Mouse (Mus musculus) thymus, postnatal 25 days (tissue): ENCODE results near the gene Otud1.

Source experiments
- DNase-seq: peaks from one replicate; pipeline ENCODE4 v3.0.0; 2022

Gene Otud1

DNA sequence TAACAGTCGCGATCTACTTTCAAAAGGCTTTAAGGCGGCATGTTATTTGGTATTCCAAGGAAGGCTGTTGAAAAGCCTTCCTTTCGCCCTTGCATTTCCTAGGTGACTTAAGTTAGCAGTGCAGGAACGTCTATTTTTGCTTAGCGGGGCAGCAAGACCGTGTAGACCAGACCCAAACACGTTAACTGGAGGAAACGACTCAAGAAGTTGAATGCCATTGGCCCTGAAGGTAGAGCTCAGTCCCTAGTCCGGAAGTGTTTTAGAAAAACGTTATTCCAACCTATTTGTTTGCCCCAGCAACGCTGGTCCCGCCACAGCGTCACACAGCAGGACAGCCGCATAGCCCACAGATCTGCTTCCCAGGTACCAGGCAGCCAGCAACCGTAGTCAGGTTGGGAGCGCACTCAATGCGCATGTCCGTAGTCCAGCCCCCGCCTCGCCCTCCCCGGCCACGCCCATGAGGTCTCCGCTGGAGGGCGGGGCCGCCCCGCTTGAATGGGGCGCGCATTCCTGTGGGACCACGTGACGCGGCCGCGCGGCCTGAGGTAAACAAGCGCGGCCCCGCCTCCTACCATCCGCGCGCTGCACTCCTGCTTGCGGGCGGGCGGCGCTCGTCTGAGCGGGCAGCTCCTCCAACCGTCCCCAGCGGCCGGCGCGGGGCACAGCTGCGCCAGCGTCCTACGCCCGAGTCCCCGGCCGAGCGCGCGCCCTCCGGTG lies at the start of gene Otud1:
Gene Otud1 (plus strand): TSS at position 595 of the 717 bp plus-strand sequence.
- peak; percentile 98 for DNase-seq

DNA sequence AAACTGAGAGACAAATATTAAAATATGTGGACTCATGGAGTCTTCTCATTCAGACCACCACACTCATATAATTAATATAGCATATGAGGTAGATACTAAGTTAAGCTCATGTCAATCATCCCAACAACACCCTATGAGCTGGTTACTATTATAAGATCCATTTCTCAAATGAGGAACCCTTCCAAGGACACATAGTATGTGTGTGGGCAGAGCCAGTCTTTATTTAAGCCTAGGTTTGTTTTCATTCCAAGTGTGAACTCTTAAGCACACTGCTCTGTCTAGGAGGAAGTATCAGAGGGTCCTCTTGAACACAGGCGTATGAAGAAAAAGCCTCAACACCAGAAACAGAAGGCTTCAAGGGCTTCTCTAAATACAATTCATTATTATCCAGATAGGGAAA lies 49.7 kb upstream of the Otud1 start:
- no peak for DNase-seq

DNA sequence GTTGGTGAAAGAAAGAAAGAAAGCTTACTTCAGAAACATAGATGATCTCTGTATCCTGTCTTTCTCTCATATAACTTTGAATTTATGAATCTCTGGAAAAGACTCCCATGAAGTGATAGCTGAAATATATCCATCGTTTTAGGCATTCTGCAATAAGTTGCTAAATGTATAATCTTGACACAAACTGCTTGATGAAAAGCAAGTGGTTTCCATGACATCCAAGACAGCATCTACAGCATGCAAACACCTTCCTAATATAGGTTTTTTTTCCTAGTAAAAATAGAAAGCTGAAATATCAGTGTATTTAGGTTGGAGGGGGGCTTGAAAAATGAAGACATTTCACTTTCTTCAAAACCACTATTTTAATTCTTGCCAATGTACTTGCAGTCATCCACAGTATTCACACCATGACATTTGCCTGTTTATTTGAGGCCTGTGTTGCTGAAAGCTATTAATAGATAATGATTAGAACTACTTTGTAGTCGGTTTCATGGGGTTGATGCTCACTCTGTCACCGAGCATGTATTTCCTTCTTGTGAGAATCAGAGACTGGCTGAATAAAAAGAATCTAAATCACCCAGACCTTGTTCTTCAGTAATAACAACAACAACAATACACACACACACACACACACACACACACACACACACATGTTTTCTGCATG lies 49.0 kb upstream of the Otud1 start:
- DNase-seq: no peak

DNA sequence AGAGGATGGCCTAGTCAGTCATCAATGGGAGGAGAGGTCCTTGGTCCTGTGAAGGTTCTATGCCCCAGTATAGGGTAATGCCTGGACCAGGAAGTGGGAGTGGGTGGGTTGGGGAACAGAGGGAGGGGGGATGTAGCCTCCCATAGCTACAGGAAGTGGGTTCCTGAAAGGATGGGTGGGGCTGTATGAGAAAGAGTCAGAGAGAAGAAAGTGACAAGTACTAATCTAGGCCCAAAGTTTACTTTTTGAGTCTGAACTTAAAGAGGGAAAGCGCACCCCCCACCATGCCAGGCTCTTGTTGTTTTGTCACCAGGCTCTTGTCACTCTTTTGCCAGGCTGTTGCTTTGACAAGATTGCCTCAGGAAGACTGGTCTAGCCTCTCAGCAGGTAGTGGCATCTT lies 35.5 kb upstream of the Otud1 start:
- peak; percentile 46 for DNase-seq

DNA sequence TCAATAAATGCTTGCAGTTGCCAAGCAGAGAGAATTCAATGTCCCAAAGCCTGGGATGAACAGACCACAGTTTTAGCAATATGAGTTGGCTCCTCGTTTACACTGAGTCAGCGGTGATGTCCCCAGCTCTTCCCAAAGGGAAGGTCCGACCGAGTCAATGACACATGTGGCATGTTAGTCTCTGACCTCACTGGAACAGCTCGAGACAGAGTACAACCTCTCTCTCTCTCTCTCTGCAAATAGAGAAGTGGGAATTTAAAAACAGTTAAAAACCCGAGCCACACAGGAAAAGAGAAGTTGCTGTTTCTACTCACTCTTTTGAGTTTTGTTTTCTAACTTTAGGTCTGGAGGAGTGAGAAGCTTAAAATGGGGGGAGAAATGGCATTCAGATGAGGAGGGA lies 30.5 kb upstream of the Otud1 start:
- no peak for DNase-seq

DNA sequence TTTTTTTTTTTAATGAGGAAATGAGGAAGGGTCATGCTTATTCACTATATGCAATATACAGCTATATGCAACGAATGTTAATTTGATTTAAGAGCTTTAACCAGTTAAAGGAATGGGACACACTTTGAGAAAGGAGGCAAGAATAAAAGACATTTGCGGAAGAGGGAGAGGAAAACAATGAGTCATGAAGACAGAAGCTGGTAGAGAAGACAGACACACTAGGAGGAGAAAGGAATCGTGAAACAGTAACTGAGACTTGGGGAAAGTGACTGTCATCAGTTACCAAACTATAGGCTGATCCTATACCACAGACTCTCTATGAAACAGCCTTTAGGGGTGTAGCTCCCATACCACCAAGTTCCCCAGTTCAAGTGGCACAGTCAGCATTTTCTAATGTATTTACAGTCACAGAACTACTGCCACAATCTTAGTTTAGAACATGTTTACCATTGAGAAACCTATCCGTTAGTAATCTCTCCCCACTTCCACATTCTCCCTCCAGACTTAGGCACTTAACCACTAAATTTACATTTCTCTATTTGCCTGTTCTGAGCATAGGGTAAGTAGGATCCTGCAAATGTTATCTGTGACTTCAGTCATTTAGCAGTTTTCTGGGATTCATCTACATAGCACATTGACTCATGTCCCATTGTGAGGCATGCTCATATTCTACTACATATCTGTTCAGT lies 29.5 kb upstream of the Otud1 start:
- DNase-seq: no peak

DNA sequence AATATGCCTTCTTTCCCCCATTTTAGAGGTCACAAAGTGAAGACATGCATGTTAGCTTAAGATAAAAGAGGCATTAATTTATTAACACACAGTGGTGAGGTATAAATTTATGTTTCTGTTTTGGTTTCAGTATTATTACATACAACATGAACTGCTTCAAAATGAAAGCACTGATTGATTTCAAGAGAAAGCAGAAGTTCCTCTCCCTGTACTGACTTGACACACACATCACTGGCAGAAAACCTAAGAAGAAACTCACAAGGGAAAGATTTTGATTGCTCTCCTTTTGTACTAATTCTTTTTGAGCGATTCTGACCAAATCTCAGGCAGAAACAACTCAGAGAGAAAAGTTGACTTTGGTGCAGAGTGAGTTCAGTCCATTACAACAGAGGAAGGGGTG lies 27.0 kb upstream of the Otud1 start:
- DNase-seq: no peak

DNA sequence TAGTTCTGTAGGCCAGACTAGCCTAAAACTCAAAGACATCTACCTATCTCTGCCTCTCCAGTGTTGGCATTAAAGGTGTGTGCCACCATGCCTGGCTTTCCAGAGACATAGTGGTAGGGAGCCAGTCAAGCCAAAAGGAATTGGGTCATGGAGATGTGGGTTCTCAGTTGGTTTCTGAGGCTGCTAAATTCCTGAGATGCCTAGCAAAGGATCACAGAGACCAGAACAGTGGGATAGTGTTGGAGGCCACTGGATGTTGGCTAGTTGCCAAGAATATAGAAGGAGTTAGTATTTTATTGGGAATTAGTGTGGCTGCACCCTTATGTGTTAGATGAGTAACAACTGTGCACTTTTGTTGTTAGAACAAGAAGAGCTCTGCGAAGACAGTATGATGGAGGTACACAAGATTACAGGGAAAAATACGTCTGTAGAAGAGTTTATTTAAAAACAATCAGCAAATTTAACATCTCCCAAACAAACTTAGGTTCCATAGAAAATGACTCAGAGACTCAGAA lies 24.1 kb upstream of the Otud1 start:
- no peak for DNase-seq

DNA sequence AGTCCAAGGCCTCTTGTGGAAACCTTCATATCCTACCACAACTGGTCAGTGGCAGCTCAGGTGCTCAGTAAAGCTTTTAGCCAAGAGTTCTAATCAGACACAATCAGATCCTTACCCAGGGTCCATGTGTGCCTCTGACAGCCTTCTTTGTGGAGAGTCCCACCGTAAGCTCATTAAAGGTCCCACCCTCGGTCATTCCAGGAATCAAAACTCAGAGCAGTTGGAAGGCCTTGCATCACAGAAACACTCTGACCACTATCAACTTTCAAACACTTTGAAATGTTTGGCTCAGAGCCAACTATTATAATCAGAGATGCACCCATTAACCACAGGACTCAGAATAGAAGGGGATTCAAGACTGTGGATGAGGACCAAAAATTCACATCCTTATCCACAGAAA lies 12.4 kb upstream of the Otud1 start:
- no peak for DNase-seq

DNA sequence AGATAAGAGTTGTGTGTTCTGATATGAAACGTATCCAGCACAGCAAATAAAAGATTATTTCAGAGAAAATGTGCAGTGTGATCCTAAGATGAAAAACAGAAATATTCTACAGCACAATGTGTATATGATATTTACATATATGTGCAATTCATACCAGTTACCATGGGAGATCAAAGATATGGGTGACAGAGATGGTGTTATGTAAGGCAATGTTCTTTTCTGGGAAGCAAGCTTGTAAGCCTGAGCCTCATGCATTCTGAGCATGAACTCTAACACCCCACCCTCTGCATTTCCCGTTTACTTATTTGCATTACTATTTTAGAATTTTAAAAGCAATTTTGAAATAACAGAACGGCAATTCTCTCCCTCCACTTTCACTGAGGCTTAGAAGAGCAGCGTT lies 11.4 kb upstream of the Otud1 start:
- DNase-seq: no peak

DNA sequence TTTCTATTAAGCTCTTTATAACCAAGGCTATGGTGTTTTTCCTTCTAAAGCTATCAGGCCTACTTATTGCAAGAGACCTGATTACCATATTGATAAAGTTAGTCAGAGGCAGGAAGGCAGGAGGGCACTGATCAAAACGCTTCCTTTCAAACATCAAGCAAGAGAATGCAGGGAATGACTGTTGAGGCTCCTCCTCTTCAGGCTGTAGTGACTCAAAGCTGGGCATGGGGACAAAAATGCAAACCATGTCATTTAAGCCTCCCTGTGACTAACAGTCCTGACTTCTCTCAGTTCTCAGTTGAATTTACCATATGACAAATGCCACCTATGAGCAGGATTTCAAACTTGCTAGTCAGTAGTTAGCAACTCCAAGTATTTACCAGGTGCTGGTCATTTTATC lies 10.6 kb upstream of the Otud1 start:
- no peak for DNase-seq

DNA sequence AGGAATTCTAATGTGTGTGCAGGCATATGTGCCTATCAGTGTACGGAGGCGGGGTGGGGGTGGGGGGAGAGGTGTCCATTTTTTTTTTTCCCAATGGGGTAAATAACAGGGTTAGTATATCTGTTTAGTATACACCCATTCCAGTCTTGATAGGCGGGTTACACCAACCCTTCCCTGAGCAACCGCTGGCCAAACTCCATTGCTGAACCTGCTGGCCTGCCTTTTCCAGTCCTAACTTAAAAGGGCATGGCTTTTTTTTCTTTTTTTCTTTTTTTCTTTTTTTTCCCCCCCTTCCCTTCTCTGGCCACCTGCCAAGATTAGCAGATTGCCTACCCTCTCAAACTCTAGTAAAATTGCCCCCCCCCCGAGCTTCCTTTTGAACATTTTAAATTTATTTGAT lies 1.1 kb upstream of the Otud1 start:
- no peak for DNase-seq

DNA sequence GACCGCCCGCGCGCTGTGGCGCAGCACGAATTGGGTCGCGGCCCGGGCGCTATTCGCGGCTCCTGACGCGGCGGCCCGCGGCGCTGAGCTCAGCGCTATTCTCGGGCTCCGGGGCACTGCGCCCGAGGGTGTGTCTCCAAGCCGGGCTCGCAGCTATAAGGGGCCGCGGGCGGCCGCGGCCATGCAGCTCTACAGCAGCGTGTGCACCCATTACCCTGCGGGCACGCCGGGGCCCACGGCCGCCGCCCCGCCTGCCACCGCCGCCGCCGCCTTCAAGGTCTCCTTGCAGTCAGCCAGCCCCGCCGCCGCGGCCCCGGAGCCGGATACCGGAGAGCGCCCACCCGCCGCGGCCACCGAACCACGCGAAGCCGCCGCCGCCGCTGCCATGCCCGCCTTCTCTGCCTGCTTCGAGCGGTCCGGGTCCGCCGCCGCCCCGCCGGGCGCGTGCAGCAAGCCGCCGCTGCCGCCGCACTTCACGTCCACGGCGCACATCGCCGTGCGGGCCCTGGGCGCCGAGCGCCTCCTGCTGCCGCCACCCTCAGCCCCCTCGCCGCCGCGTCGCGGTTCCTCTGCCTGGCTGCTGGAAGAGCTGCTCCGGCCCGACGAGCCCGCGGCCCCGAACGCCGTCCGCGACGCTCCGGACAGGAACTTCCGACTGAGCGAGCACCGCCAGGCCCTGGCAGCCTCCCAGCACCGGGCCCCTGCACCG lies 483 bp downstream of the Otud1 start:
- peak; percentile 79 for DNase-seq

DNA sequence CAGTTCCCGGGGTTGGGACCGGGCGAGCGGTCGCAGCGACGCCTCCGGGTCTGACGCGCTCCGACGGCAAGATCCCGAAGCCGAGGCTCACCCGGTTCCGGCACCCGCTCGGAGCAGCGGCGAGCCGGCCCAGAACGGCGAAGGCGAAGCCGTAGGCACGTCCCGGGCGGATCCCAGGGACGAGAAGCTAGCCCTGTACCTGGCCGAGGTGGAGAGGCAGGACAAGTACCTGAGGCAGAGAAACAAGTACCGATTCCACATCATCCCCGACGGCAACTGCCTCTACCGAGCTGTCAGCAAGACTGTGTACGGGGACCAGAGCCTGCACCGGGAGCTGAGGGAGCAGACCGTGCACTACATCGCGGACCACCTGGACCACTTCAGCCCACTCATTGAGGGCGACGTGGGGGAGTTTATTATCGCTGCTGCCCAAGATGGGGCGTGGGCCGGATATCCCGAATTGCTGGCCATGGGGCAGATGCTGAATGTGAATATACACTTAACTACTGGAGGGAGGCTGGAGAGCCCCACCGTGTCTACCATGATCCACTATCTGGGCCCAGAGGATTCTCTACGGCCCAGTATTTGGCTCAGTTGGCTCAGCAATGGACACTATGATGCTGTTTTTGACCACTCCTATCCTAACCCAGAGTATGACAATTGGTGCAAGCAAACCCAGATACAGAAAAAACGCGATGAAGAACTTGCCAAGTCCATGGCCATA lies 1.3 kb downstream of the Otud1 start:
- peak; percentile 52 for DNase-seq

DNA sequence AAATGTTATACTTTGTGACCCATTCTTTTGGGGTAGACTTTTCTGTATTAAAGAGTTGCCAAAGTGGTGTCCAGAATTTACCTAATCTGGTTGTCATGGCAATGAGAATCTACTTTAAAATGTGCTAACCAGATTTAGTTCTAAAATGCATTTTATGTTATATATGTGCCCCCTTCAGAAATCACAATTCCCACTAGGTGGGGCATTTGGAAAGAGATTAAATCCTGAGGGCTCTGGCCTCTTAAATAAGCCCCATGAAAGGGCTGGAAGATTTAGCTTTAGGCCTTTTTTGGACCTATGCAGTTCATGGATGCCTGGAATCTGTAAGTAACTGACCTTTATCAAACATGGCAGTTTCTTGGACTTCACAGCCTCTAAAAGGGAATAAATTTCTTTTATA lies 3.3 kb downstream of the Otud1 start:
- DNase-seq: no peak

DNA sequence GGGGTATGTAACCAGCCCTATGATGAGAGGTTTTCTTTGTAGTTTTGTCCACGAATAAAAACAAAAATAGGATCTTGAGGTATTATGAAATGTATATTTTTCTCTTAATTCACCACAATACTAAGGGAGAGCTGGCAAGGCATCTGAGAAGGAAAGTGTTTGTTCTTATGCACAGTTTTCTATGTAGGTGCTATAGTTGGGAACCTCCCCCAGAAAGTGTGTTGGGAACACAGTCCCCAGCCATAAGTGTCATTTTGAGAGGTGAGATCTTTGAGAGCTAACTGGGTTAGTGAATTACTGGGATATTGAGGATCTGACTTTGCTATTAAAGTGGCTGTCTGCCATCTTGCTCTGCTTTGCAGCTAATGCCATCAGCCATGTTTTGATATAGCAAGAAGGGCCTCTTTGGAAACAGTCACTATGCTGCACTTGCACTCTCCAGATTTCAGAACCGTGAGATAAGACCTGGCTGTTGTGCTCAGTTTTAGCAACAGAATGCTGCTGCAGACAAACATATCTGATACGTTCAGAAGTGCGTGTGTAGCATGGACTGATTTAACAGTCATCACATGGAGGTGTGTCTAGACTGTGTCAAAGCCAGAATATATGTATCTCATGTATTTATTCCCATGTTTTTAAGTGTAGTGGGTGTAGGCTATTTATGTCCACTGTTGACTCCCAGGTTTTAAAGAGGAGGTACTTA lies 5.7 kb downstream of the Otud1 start:
- no peak for DNase-seq

DNA sequence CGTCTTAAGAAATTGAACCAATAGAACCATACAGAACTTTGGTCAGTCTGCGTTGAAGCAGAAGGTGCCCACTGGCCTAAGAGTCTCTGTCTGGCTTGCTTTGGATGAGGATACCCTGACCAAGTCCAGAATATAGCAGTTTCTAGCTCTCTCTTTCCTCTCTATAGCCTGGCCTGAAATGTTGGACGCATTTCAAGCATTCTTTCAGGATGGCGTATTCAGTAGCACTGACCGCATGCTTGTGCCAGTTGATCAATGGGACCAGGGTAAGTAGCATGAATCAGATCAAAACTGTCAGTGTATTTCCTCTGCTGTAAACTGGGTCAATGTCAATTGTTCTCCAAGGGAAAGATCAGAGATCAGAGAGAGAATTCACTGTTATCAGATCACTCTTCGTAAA lies 6.6 kb downstream of the Otud1 start:
- DNase-seq: no peak

DNA sequence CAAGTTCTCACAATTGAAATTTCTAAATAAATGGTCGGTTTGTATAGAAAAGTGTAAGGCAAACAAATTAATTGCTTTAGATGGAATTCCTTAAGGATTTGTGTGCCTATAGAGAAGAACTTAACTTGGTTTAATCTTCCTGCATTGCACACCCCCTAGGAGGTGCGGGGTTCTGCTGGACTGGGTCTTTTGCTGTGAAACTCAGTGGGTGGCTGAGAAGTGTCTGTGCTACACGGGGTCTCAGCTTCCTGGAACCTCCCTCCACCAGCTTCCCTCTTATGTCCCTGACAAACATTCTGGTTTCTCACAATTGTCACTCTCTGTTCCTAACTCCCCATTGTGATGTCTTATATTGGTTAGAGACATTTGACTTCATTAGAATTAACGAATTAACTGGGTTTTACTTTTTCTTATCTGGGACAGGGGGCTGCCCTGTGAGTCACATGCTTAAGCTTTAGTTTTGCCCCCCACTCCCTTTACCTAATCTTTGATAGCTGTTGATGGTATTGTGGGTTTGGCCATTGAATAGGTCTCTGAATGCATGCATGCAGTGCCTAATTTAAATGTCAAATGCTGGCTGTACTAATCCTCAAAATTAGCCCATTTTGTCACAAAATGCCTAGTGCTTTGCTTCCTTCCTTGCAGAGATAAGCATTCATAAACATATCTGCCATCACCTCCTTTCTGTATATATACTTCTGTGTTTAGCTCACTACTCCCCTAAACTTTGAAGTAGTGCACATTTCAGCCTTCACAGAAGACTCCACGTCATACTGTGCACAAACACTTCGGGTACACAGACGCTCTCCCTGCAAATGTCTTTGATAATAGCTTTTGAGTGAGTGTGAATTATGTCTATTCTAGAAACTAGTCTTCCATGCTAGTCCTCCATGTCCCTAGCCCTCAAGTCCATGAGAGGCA lies 7.3 kb downstream of the Otud1 start:
- no peak for DNase-seq

DNA sequence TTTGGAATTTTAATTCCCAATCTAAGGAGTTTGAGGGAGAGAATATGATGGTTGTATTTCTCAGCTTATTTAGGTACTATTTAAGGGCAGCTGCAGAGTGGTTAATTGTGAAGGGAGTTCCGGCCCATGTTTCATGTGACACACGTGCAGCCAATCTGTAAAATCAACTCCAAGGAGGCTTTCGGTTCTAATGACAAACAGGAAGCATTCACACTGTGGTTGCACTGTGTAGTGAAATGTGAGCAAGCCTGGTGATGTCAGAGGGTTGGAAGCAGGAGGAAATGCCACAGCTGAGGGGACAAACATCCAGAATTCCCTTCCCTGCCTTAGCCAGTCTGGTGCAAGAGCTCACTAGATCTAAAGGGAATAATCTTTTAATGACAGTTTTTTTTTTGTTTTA lies 8.3 kb downstream of the Otud1 start:
- peak; percentile 42 for DNase-seq

DNA sequence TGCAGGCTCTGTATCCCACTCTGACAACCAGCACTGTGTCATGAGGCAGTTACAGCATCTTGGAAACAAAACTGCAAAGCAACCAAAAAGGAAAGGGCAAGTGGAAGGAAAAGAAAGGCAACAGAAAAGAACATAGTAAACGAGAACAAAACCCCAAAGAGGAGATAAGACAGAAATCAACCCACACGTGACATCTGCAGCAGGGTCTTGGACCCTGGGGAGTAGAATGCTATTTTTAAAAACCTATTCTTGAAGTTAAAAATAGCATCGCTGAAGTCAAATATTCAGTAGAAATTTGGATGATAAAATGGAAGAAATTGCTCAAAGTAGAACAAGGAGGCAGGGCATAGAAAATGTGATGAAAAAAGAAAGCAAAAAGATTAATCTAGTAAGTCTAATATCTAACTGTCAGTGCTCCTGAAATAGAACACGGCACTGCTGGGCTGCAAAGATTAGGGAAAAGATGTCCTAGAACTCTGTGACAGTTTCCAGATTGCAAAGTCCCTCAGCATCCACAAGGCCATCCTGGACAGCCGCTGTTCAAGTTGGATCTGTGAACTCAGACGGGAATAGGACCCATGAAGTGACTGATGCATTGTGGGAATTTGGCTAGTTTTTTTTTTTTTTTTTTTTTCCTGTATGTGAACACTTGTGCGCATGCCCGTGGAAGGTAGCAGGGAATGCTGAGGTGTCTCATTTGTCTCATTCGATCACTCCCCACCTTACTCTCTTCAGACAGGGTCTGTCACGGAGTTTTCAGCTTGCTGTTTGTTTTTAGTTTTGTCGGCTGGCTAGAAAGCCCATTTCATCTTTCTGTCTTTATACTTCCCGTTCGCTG lies 13.5 kb downstream of the Otud1 start:
- no peak for DNase-seq
